Mouse (Mus musculus) megakaryocyte, embryonic 14.5 days (primary cell): ENCODE data around the gene Cpm.

Experiments
- FLI1 ChIP-seq: IDR thresholded peaks from 2 replicates; pipeline ENCODE4 v1.6.1; 2012; ENCODE audit warnings: low read length, inconsistent platforms, mixed read lengths
- GATA1 ChIP-seq: IDR thresholded peaks from 3 replicates; pipeline ENCODE4 v1.6.1; 2012; ENCODE audit warnings: mixed read lengths, low read length, inconsistent platforms, borderline replicate concordance

GRCm38 (mm10) chr10:117704964-117705335 lies 75.7 kb downstream of the Cpm start:
- TF ChIP-seq GATA1 (no peak), FLI1 (no peak)
